Mouse (Mus musculus) midbrain, embryonic 13.5 days (tissue): Measurements from ENCODE around the gene Pdzd2. TPM values are rescaled to one million over a fixed set of nuclear protein-coding genes. Genes with fewer than 3 reads are reported as not detected.

Experiments
- ATAC-seq: fragments of 200-750 bp; cut with Nextera tagmentation; 2 replicates; pipeline ENCODE4 v1.8.0; 2017; ENCODE audit warnings: mild to moderate bottlenecking, moderate TSS enrichment, moderate library complexity
- H3K27ac ChIP-seq: fragments of 300-500 bp; sonication (generic); 2 replicates; pipeline ENCODE4 v1.5.1; 2015; ENCODE audit warnings: inconsistent platforms, mild to moderate bottlenecking, moderate library complexity
- H3K27me3 ChIP-seq: fragments of 300-500 bp; sonication (generic); 2 replicates; pipeline ENCODE4 v1.6.1; 2015; ENCODE audit warnings: mild to moderate bottlenecking, inconsistent platforms
- H3K36me3 ChIP-seq: fragments of 300-500 bp; sonication (generic); 2 replicates; pipeline ENCODE4 v1.6.1; 2015; ENCODE audit warnings: mild to moderate bottlenecking, inconsistent platforms
- H3K4me1 ChIP-seq: fragments of 300-500 bp; sonication (generic); replicated peaks from 2 replicates; pipeline ENCODE4 v1.6.1; 2015; ENCODE audit warnings: inconsistent platforms
- H3K4me2 ChIP-seq: fragments of 300-500 bp; sonication (generic); replicated peaks from 2 replicates; pipeline ENCODE4 v1.6.1; 2015; ENCODE audit warnings: moderate library complexity, mild to moderate bottlenecking, inconsistent platforms
- H3K4me3 ChIP-seq: fragments of 300-500 bp; sonication (generic); replicated peaks from 2 replicates; pipeline ENCODE4 v1.5.1; 2015; ENCODE audit warnings: mild to moderate bottlenecking, inconsistent platforms
- H3K9ac ChIP-seq: fragments of 300-500 bp; sonication (generic); replicated peaks from 2 replicates; pipeline ENCODE4 v1.6.1; 2015; ENCODE audit warnings: mild to moderate bottlenecking, inconsistent platforms
- H3K9me3 ChIP-seq: fragments of 300-500 bp; sonication (generic); 2 replicates; pipeline ENCODE4 v1.6.1; 2016; ENCODE audit warnings: mild to moderate bottlenecking, inconsistent platforms
- WGBS: fragments of 180-500 bp; shearing (Covaris S2); methylation state at CpG from one replicate; pipeline ENCODE4 v1.1.7; 2015; 5-methylcytosine and 5-hydroxymethylcytosine counted together
- polyA plus RNA-seq: library from polyadenylated mRNA; unstranded; fragments of >200 nt; fragmentation: Nextera tagmentation; extraction: Ambion mirVana; gene quantifications from 2 replicates; pipeline ENCODE4 v1.2.1, GENCODE M21; 2015

Gene Pdzd2
- polyA plus RNA-seq, 1 experiment from 2014 or later: 9.7 TPM

- no peak for ATAC-seq
- Histone ChIP-seq H3K27ac (no peak overlapping the region), H3K9ac (no peak overlapping the region), H3K4me1 (peaks cover 6% of the 10 kb centered on the region; the same call in 1 of the 2 replicates), H3K27me3 (no peaks in the 10 kb centered on the region), H3K36me3 (no peaks in the 10 kb centered on the region), H3K4me2 (no peak overlapping the region), H3K9me3 (no peaks in the 10 kb centered on the region), H3K4me3 (no peak overlapping the region)
- WGBS: 74% methylated on average over 20 of the region's 20 CpGs
These were observed 124.5 kb downstream of the Pdzd2 start for GRCm38 (mm10) chr15:12614944-12615878.

GRCm38 (mm10) chr15:12614011-12614410 lies 125.7 kb downstream of the Pdzd2 start:
- 64% methylated on average over 9 of the region's 9 CpGs for WGBS
- no peak for ATAC-seq
- H3K27me3 ChIP-seq: no peaks in the 10 kb centered on the region

GRCm38 (mm10) chr15:12612944-12613675 lies 126.6 kb downstream of the Pdzd2 start:
- no peak overlapping the region for H3K4me3 ChIP-seq
- no peaks in the 10 kb centered on the region for H3K36me3 ChIP-seq
- WGBS: 75% methylated on average over 7 of the region's 7 CpGs
- no peaks in the 10 kb centered on the region; the same call in 1 of the 2 replicates for H3K4me1 ChIP-seq
- H3K27me3 ChIP-seq: no peaks in the 10 kb centered on the region
- no peaks in the 10 kb centered on the region for H3K9me3 ChIP-seq
- no peak for ATAC-seq
- H3K9ac ChIP-seq: no peak overlapping the region
- H3K4me2 ChIP-seq: no peak overlapping the region
- H3K27ac ChIP-seq: no peak overlapping the region

More at GRCm38 (mm10) chr15:12614011-12614410, 125.7 kb downstream of the Pdzd2 start:
- no peaks in the 10 kb centered on the region for H3K36me3 ChIP-seq
- no peak overlapping the region for H3K4me2 ChIP-seq
- H3K4me3 ChIP-seq: no peak overlapping the region
- H3K9me3 ChIP-seq: no peaks in the 10 kb centered on the region
- H3K27ac ChIP-seq: no peak overlapping the region
- peaks cover 6% of the 10 kb centered on the region; the same call in 1 of the 2 replicates for H3K4me1 ChIP-seq
- no peak overlapping the region for H3K9ac ChIP-seq

GRCm38 (mm10) chr15:12608090-12608489 lies 131.6 kb downstream of the Pdzd2 start:
- no peak overlapping the region for H3K4me2 ChIP-seq

GRCm38 (mm10) chr15:12606306-12606705 lies 133.4 kb downstream of the Pdzd2 start:
- no peaks in the 10 kb centered on the region for H3K9me3 ChIP-seq
- no peaks in the 10 kb centered on the region for H3K36me3 ChIP-seq
- H3K4me1 ChIP-seq: no peaks in the 10 kb centered on the region
- no peak overlapping the region for H3K4me3 ChIP-seq
- no peak overlapping the region for H3K9ac ChIP-seq
- no peaks in the 10 kb centered on the region for H3K27me3 ChIP-seq
- peak; percentile 43; the same call in 1 of the 2 replicates for ATAC-seq
- H3K27ac ChIP-seq: no peak overlapping the region
- WGBS: 75% methylated on average over 9 of the region's 9 CpGs
- H3K4me2 ChIP-seq: no peak overlapping the region

More at GRCm38 (mm10) chr15:12608090-12608489, 131.6 kb downstream of the Pdzd2 start:
- H3K27ac ChIP-seq: no peak overlapping the region
- H3K36me3 ChIP-seq: no peaks in the 10 kb centered on the region
- no peak for ATAC-seq
- H3K4me3 ChIP-seq: no peak overlapping the region
- H3K9me3 ChIP-seq: no peaks in the 10 kb centered on the region
- 93% methylated on average over 6 of the region's 6 CpGs for WGBS
- no peak overlapping the region for H3K9ac ChIP-seq
- no peaks in the 10 kb centered on the region for H3K4me1 ChIP-seq
- no peaks in the 10 kb centered on the region for H3K27me3 ChIP-seq

- Histone ChIP-seq H3K4me2 (no peak overlapping the region), H3K27ac (no peak overlapping the region), H3K9ac (no peak overlapping the region), H3K9me3 (no peaks in the 10 kb centered on the region), H3K4me1 (no peaks in the 10 kb centered on the region), H3K36me3 (no peaks in the 10 kb centered on the region), H3K27me3 (no peaks in the 10 kb centered on the region), H3K4me3 (no peak overlapping the region)
- 90% methylated on average over 10 of the region's 10 CpGs for WGBS
- no peak for ATAC-seq
These were observed 134.3 kb downstream of the Pdzd2 start for GRCm38 (mm10) chr15:12605239-12605993.

- H3K36me3 ChIP-seq: no peaks in the 10 kb centered on the region
- no peaks in the 10 kb centered on the region for H3K9me3 ChIP-seq
- ATAC-seq: no peak
- H3K4me1 ChIP-seq: no peaks in the 10 kb centered on the region
- no peak overlapping the region for H3K4me2 ChIP-seq
- no peaks in the 10 kb centered on the region for H3K27me3 ChIP-seq
- no peak overlapping the region for H3K4me3 ChIP-seq
- no peak overlapping the region for H3K9ac ChIP-seq
- no peak overlapping the region for H3K27ac ChIP-seq
- 96% methylated on average over 4 of the region's 4 CpGs for WGBS
These were observed 136.1 kb downstream of the Pdzd2 start for GRCm38 (mm10) chr15:12603674-12604073.

- Histone ChIP-seq H3K27ac (no peak overlapping the region), H3K27me3 (no peaks in the 10 kb centered on the region)
These were observed 146.6 kb downstream of the Pdzd2 start for GRCm38 (mm10) chr15:12593094-12593493.

GRCm38 (mm10) chr15:12592628-12593027 lies 147.1 kb downstream of the Pdzd2 start:
- no peak for ATAC-seq
- H3K4me2 ChIP-seq: no peak overlapping the region
- no peak overlapping the region for H3K27ac ChIP-seq
- H3K9ac ChIP-seq: no peak overlapping the region
- no peak overlapping the region for H3K4me3 ChIP-seq
- no peaks in the 10 kb centered on the region for H3K27me3 ChIP-seq
- no peaks in the 10 kb centered on the region for H3K4me1 ChIP-seq
- 57% methylated on average over 3 of the region's 3 CpGs for WGBS
- no peaks in the 10 kb centered on the region for H3K9me3 ChIP-seq
- no peaks in the 10 kb centered on the region for H3K36me3 ChIP-seq

More at GRCm38 (mm10) chr15:12593094-12593493, 146.6 kb downstream of the Pdzd2 start:
- Histone ChIP-seq H3K4me1 (no peaks in the 10 kb centered on the region), H3K4me2 (no peak overlapping the region), H3K9me3 (no peaks in the 10 kb centered on the region), H3K9ac (no peak overlapping the region), H3K36me3 (no peaks in the 10 kb centered on the region), H3K4me3 (no peak overlapping the region)
- peak; percentile 66 for ATAC-seq
- 55% methylated on average over 4 of the region's 4 CpGs for WGBS

GRCm38 (mm10) chr15:12588661-12589060 lies 151.1 kb downstream of the Pdzd2 start:
- peaks cover 5% of the 10 kb centered on the region; the same call in 1 of the 2 replicates for H3K4me1 ChIP-seq
- H3K36me3 ChIP-seq: no peaks in the 10 kb centered on the region
- H3K9me3 ChIP-seq: no peaks in the 10 kb centered on the region
- no peak overlapping the region for H3K9ac ChIP-seq
- no peak overlapping the region for H3K4me3 ChIP-seq
- H3K27ac ChIP-seq: no peak overlapping the region
- 95% methylated on average over 3 of the region's 3 CpGs for WGBS
- H3K27me3 ChIP-seq: no peaks in the 10 kb centered on the region
- no peak for ATAC-seq
- no peak overlapping the region for H3K4me2 ChIP-seq

- Histone ChIP-seq H3K27ac (no peak overlapping the region), H3K9me3 (no peaks in the 10 kb centered on the region), H3K27me3 (no peaks in the 10 kb centered on the region), H3K4me3 (no peak overlapping the region), H3K4me2 (no peak overlapping the region), H3K4me1 (peaks cover 5% of the 10 kb centered on the region; the same call in 1 of the 2 replicates), H3K36me3 (no peaks in the 10 kb centered on the region), H3K9ac (no peak overlapping the region)
- 72% methylated on average over 4 of the region's 4 CpGs for WGBS
- ATAC-seq: no peak
These were observed 152.8 kb downstream of the Pdzd2 start for GRCm38 (mm10) chr15:12586852-12587424.
